Mouse (Mus musculus): Measurements from ENCODE around the gene Tsg101. TPM values are rescaled to one million over a fixed set of nuclear protein-coding genes. Genes with fewer than 3 reads are reported as not detected.
"Not testable (repeated sequence)": the region's sequence is repeated elsewhere in the genome, so short reads cannot be mapped to it uniquely, and the experiment has no call there.

The Tsg101 gene
- total and polyA plus RNA-seq, 2 experiments from 2014 or later: 135 to 323 TPM

DNA sequence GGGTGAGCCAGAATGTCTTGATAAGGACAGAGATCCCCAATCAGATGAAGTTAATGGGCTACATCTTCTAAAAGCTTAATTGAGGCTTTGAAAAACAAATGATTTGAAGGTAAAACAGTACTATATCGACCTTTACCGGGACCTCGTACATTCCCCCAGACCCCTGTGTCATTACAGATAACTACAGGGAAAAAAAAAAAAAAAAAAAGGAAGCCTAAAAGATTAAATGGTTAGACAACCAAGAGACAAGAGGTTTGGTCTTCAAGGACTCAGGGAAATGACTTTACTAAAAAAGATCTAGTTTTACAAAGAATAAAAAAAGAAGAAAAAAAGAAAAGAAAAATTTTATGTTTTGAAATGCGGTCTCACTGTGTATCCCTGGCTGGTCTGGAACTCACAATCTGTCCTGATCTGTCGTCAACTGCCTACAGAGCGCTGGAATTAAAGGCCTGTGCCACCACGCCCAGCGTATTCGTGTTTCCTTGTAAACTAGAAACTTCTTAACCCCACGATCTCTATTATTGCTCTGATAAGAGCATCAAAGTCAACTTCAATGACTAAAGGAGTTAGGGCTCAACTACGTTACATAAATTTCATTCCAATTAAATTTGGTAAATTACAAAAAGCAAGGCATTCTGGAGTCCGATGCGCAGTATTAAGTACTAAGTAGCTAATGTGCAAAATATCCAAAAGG lies 944 bp downstream of the Tsg101 start:
- 20% methylated on average over 13 of the region's 13 CpGs for WGBS
- Histone ChIP-seq H3K4me1 (ENCODE audit: insufficient read depth, low read length) (0 out of 2 replicates have a peak, but pooled peaks cover 11% of the 10 kb centered on the region), H3K27me3 (ENCODE audit: insufficient read depth, low read length) (no peaks in the 10 kb centered on the region), H3K9ac (replicated peaks; ENCODE audit: low read length, poor library complexity, severe bottlenecking) (peak overlapping the region; percentile 90), H3K9me3 (ENCODE audit: low read length) (no peaks in the 10 kb centered on the region), H3K36me3 (ENCODE audit: insufficient read depth, low read length) (no peaks in the 10 kb centered on the region), H3K4me2 (ENCODE audit: low read depth, low read length, poor library complexity, severe bottlenecking) (peak overlapping the region; percentile 69), H3K4me3 (ENCODE audit: low read depth, low read length) (peak overlapping the region; percentile 97), H3K27ac (ENCODE audit: low read depth, low read length) (no peak overlapping the region)
- DNase-seq (ENCODE audit: low spot score): peak; percentile 7
- no peak for TF ChIP-seq CTCF (IDR thresholded peaks at IDR 0.05)
- no peak for ATAC-seq (ENCODE audit: low FRiP score)

DNA sequence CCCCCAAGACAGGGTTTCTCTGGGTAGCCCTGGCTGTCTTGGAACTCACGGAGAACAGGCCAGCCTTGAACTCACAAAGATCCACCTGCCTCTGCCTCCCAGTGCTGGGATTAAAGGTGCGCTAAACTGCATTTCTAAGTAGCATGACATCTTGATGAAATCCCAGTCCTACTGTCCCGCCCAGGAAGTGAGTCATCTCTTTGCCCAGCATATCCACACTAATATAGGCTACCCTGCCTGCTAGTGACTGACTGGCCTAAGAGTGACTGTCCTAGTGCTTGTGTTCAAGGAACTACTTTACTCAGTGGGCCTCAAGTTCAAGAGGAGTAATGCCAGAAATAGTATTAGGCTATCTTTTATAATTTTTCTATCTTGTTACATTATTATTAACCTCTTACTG lies 3.4 kb downstream of the Tsg101 start:
- no peak overlapping the region for H3K27ac ChIP-seq (ENCODE audit: low read depth, low read length)
- H3K4me2 ChIP-seq (ENCODE audit: low read depth, low read length, poor library complexity, severe bottlenecking): no peak overlapping the region
- no peak overlapping the region for H3K9ac ChIP-seq (replicated peaks; ENCODE audit: low read length, poor library complexity, severe bottlenecking)
- DNase-seq (ENCODE audit: low spot score) (no peak), ATAC-seq (ENCODE audit: low FRiP score) (no peak)
- WGBS: 92% methylated on average over 3 of the region's 3 CpGs
- no peaks in the 10 kb centered on the region for H3K9me3 ChIP-seq (ENCODE audit: low read length)
- no peaks in the 10 kb centered on the region for H3K27me3 ChIP-seq (ENCODE audit: insufficient read depth, low read length)
- H3K4me1 ChIP-seq (ENCODE audit: insufficient read depth, low read length): 0 out of 2 replicates have a peak, but pooled peaks cover 11% of the 10 kb centered on the region
- peaks cover 8% of the 10 kb centered on the region for H3K36me3 ChIP-seq (ENCODE audit: insufficient read depth, low read length)
- TF ChIP-seq CTCF (IDR thresholded peaks at IDR 0.05): no peak
- no peak overlapping the region for H3K4me3 ChIP-seq (ENCODE audit: low read depth, low read length)

DNA sequence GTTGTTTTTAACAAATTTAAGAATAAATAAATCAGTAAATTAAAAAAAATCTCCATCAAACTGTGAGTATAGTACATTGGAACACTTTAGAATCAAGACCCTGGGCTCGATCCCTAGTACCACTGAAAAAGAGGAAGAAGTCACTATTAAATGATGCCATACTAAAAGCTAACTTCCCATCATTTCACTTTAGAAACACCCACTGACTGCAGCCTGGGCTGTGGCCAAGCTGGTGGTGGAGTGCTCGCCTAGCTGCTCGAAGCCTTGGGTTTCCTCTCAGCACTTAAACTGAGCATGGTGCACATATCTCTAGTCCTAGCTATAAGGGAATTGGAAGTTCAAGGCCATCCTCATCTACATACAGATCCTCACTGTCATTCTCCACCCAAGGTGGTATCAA lies 8.5 kb downstream of the Tsg101 start:
- no peak for ATAC-seq (ENCODE audit: low FRiP score)
- 96% methylated on average over 3 of the region's 3 CpGs for WGBS
- peaks cover 53% of the 10 kb centered on the region for H3K36me3 ChIP-seq (ENCODE audit: insufficient read depth, low read length)

DNA sequence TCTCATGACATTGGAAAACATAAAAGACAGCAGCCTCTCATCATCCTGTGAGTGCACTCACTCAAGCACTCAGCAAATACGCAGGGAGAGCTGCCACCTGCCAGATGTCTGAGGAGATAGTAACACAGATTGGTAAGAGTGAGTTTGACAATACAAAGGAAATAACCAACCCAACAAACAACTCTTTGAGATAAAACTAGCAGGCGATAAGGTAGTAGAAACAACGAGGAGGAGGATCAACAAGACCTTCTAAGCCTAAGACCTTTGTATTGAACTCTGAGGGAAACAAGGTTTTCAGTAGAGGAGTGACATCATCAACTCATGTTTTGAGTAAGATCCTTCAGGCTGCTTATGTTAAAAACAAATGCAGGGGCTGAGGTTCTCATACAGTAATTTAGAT lies 20.4 kb downstream of the Tsg101 start:
- no peak for DNase-seq (ENCODE audit: low spot score)
- WGBS: 93% methylated on average over 3 of the region's 3 CpGs
- peaks cover 48% of the 10 kb centered on the region for H3K36me3 ChIP-seq (ENCODE audit: insufficient read depth, low read length)

More for the DNA sequence above, 8.5 kb downstream of the Tsg101 start:
- DNase-seq (ENCODE audit: low spot score): no peak
- H3K4me2 ChIP-seq (ENCODE audit: low read depth, low read length, poor library complexity, severe bottlenecking): no peak overlapping the region
- no peak for TF ChIP-seq CTCF (IDR thresholded peaks at IDR 0.05)
- H3K27ac ChIP-seq (ENCODE audit: low read depth, low read length): no peak overlapping the region
- no peak overlapping the region for H3K4me3 ChIP-seq (ENCODE audit: low read depth, low read length)
- H3K9ac ChIP-seq (replicated peaks; ENCODE audit: low read length, poor library complexity, severe bottlenecking): no peak overlapping the region
- no peaks in the 10 kb centered on the region for H3K9me3 ChIP-seq (ENCODE audit: low read length)
- H3K27me3 ChIP-seq (ENCODE audit: insufficient read depth, low read length): no peaks in the 10 kb centered on the region
- no peaks in the 10 kb centered on the region for H3K4me1 ChIP-seq (ENCODE audit: insufficient read depth, low read length)

DNA sequence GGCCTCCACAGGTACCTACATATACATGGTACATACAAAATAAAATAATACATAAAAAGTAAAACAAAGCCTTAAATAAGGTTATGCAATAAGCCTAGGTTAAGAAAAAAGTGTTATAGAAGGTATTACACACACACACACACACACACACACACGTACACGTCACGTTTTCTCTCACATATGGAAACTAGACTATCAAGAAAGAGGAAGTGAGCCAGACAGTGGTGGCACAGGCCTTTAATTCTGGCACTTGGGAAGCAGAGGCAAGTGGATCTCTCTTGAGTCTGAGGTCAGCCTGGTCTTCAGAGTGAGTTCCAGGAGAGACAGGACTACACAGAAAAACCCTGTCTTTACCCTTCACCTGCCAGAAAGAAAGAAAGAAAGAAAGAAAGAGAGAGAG lies 24.3 kb downstream of the Tsg101 start:
- no peak for TF ChIP-seq CTCF (IDR thresholded peaks at IDR 0.05)
- H3K27ac ChIP-seq (ENCODE audit: low read depth, low read length): no peak overlapping the region
- H3K4me3 ChIP-seq (ENCODE audit: low read depth, low read length): no peak overlapping the region
- no peak for ATAC-seq (ENCODE audit: low FRiP score)
- no peak overlapping the region for H3K4me2 ChIP-seq (ENCODE audit: low read depth, low read length, poor library complexity, severe bottlenecking)
- H3K9me3 ChIP-seq (ENCODE audit: low read length): no peaks in the 10 kb centered on the region
- peaks cover 43% of the 10 kb centered on the region for H3K36me3 ChIP-seq (ENCODE audit: insufficient read depth, low read length)
- H3K27me3 ChIP-seq (ENCODE audit: insufficient read depth, low read length): no peaks in the 10 kb centered on the region
- H3K9ac ChIP-seq (replicated peaks; ENCODE audit: low read length, poor library complexity, severe bottlenecking): no peak overlapping the region
- no peaks in the 10 kb centered on the region for H3K4me1 ChIP-seq (ENCODE audit: insufficient read depth, low read length)
- DNase-seq (ENCODE audit: low spot score): no peak
- 93% methylated on average over 3 of the region's 3 CpGs for WGBS

More for the DNA sequence above, 20.4 kb downstream of the Tsg101 start:
- Histone ChIP-seq H3K27me3 (ENCODE audit: insufficient read depth, low read length) (no peaks in the 10 kb centered on the region), H3K27ac (ENCODE audit: low read depth, low read length) (no peak overlapping the region), H3K4me2 (ENCODE audit: low read depth, low read length, poor library complexity, severe bottlenecking) (no peak overlapping the region), H3K4me3 (ENCODE audit: low read depth, low read length) (no peak overlapping the region), H3K9me3 (ENCODE audit: low read length) (no peaks in the 10 kb centered on the region), H3K9ac (replicated peaks; ENCODE audit: low read length, poor library complexity, severe bottlenecking) (no peak overlapping the region), H3K4me1 (ENCODE audit: insufficient read depth, low read length) (no peaks in the 10 kb centered on the region)
- no peak for ATAC-seq (ENCODE audit: low FRiP score)
- no peak for TF ChIP-seq CTCF (IDR thresholded peaks at IDR 0.05)

DNA sequence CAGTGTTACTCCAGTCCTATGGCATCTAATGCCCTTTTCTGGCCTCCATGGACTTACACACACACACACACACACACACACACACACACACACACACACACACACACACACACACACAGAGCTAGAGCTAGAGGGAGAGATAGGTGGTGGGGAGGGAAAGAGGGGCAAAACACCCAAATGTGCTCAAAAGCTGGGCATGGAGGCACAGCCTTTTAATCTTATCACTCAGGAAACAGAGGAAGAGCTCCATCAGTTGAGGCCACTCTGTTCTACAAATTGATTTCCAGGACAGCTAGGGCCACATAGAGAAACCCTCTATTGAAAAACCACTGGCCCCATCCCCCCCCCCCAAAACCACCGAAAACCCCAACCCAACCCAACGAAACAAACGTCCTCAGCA lies 36.5 kb downstream of the Tsg101 start:
- WGBS: 78% methylated on average over 3 of the region's 3 CpGs
- Histone ChIP-seq H3K36me3 (ENCODE audit: insufficient read depth, low read length) (peaks cover 14% of the 10 kb centered on the region; the same call in 1 of the 2 replicates), H3K9ac (replicated peaks; ENCODE audit: low read length, poor library complexity, severe bottlenecking) (no peak overlapping the region), H3K4me1 (ENCODE audit: insufficient read depth, low read length) (no peaks in the 10 kb centered on the region), H3K27ac (ENCODE audit: low read depth, low read length) (no peak overlapping the region), H3K9me3 (ENCODE audit: low read length) (no peaks in the 10 kb centered on the region), H3K4me2 (ENCODE audit: low read depth, low read length, poor library complexity, severe bottlenecking) (no peak overlapping the region), H3K27me3 (ENCODE audit: insufficient read depth, low read length) (no peaks in the 10 kb centered on the region), H3K4me3 (ENCODE audit: low read depth, low read length) (no peak overlapping the region)
- TF ChIP-seq CTCF (IDR thresholded peaks at IDR 0.05): no peak
- ATAC-seq (ENCODE audit: low FRiP score): no peak
- DNase-seq (ENCODE audit: low spot score): no peak

DNA sequence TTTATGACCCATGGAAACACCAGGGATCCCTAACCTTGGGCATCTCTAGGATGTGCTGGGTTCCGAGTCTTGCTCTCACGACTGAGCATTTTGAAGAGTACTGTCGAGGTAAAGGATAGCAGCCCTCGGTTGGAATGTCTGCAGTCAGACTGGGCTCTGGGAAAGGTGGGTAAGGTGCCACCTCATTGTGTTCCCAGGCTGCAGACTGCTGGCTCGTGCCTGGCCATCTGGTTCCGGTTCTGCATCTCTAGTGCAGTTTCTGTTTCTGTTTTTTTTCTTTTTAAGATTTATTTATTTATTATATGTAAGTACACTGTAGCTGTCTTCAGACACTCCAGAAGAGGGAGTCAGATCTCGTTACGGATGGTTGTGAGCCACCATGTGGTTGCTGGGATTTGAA lies 37.8 kb downstream of the Tsg101 start:
- not testable (repeated sequence) for H3K4me2 ChIP-seq (ENCODE audit: low read depth, low read length, poor library complexity, severe bottlenecking); H3K4me3 ChIP-seq (ENCODE audit: low read depth, low read length); DNase-seq (ENCODE audit: low spot score); H3K9me3 ChIP-seq (ENCODE audit: low read length); H3K9ac ChIP-seq (replicated peaks; ENCODE audit: low read length, poor library complexity, severe bottlenecking); ATAC-seq (ENCODE audit: low FRiP score); H3K4me1 ChIP-seq (ENCODE audit: insufficient read depth, low read length); H3K27me3 ChIP-seq (ENCODE audit: insufficient read depth, low read length); H3K27ac ChIP-seq (ENCODE audit: low read depth, low read length)
- peaks cover 11% of the 10 kb centered on the region; the same call in 1 of the 2 replicates for H3K36me3 ChIP-seq (ENCODE audit: insufficient read depth, low read length)
- 88% methylated on average over 6 of the region's 8 CpGs for WGBS
